Mouse (Mus musculus) CH12.LX (cell line): ENCODE results near the gene Evx2.

Experiments
- CTCF ChIP-seq, 2 experiments: IDR thresholded peaks in 1 of 2; conservative IDR thresholded peaks in 1 of 2; 2 replicates each; pipeline ENCODE4 v1.5.1; 2011 to 2012; ENCODE audit warnings: low read depth in 2 of 2, low read length in 2 of 2, improper control_type of control experiment in 1 of 2, inconsistent platforms in 1 of 2, mild to moderate bottlenecking in 1 of 2, moderate library complexity in 1 of 2
- GABPA ChIP-seq: IDR thresholded peaks from 2 replicates; pipeline ENCODE4 v1.6.1; 2012; ENCODE audit warnings: low read depth, low read length, improper control_type of control experiment, inconsistent platforms; ENCODE audit not compliant: insufficient replicate concordance
- MAFK ChIP-seq: IDR thresholded peaks from 2 replicates; pipeline ENCODE4 v1.6.1; 2011; ENCODE audit warnings: low read length, improper control_type of control experiment; ENCODE audit not compliant: insufficient replicate concordance
- RCOR1 ChIP-seq: conservative IDR thresholded peaks from 2 replicates; pipeline ENCODE4 v1.6.1; 2012; ENCODE audit warnings: low read depth, mild to moderate bottlenecking, inconsistent platforms, low read length, improper control_type of control experiment
- ZC3H11A ChIP-seq: IDR thresholded peaks from 2 replicates; pipeline ENCODE4 v1.6.1; 2012; ENCODE audit warnings: low read depth, mild to moderate bottlenecking, inconsistent platforms, low read length, improper control_type of control experiment

- TF ChIP-seq CTCF (conservative IDR thresholded peaks at IDR 0.05 in 1 of 2, IDR thresholded peaks at IDR 0.05 in 1 of 2; ENCODE audit: low read depth in 2 of 2, low read length in 2 of 2), result no peak
- TF ChIP-seq GABPA, result no peak
- no peak for TF ChIP-seq ZC3H11A
- TF ChIP-seq MAFK, result no peak
- no peak for TF ChIP-seq RCOR1
Observed at GRCm38 (mm10) chr2:74699053-74699430, 39.7 kb upstream of the Evx2 start.
